Mouse (Mus musculus) heart, adult 11 months (tissue): ENCODE measurements around the gene Ddah2.
"Not testable (repeated sequence)": the region's sequence is repeated elsewhere in the genome, so short reads cannot be mapped to it uniquely, and the experiment has no call there.

Source experiments
- DNase-seq: peaks from one replicate; pipeline ENCODE4 v3.0.0; 2022

Ddah2 gene

GRCm38 (mm10) chr17:35028315-35028714, 30.5 kb upstream of the Ddah2 start:
- no peak for DNase-seq

- DNase-seq, result peak; percentile 89
Observed at GRCm38 (mm10) chr17:35029691-35030532, 28.9 kb upstream of the Ddah2 start.

GRCm38 (mm10) chr17:35031272-35031671, 27.6 kb upstream of the Ddah2 start:
- DNase-seq, result peak; percentile 87

GRCm38 (mm10) chr17:35031880-35032279, 27.0 kb upstream of the Ddah2 start:
- DNase-seq, result peak; percentile 88

GRCm38 (mm10) chr17:35032323-35032870, 26.4 kb upstream of the Ddah2 start:
- peak; percentile 79 for DNase-seq

GRCm38 (mm10) chr17:35033703-35034102, 25.1 kb upstream of the Ddah2 start:
- not testable (repeated sequence) for DNase-seq

- DNase-seq, result peak; percentile 79
Observed at GRCm38 (mm10) chr17:35034896-35035295, 23.9 kb upstream of the Ddah2 start.

- peak; percentile 83 for DNase-seq
Observed at GRCm38 (mm10) chr17:35039121-35039873, 19.5 kb upstream of the Ddah2 start.

- DNase-seq, result no peak
Observed at GRCm38 (mm10) chr17:35043794-35044193, 15.0 kb upstream of the Ddah2 start.

GRCm38 (mm10) chr17:35044904-35045806, 13.7 kb upstream of the Ddah2 start:
- peak; percentile 92 for DNase-seq

- DNase-seq, result no peak
Observed at GRCm38 (mm10) chr17:35045807-35046680, 12.8 kb upstream of the Ddah2 start.

- peak; percentile 100 for DNase-seq
Observed at GRCm38 (mm10) chr17:35046681-35047455, 12.0 kb upstream of the Ddah2 start, which contains the start of gene Msh5. Gene Msh5 (minus strand): TSS chr17:35046745.

- peak; percentile 86 for DNase-seq
Observed at GRCm38 (mm10) chr17:35047688-35048087, 11.1 kb upstream of the Ddah2 start.

- DNase-seq, result peak; percentile 95
Observed at GRCm38 (mm10) chr17:35048149-35048931, 10.5 kb upstream of the Ddah2 start.

- peak; percentile 87 for DNase-seq
Observed at GRCm38 (mm10) chr17:35048932-35049440, 9.8 kb upstream of the Ddah2 start.

GRCm38 (mm10) chr17:35049561-35050016, 9.2 kb upstream of the Ddah2 start, which contains the start of gene Clic1:
Gene Clic1 (plus strand): TSS chr17:35049966.
- peak; percentile 98 for DNase-seq

- DNase-seq, result peak; percentile 99
Observed at GRCm38 (mm10) chr17:35050126-35050750, 8.6 kb upstream of the Ddah2 start.

- DNase-seq, result peak; percentile 99
Observed at GRCm38 (mm10) chr17:35051156-35052086, 7.4 kb upstream of the Ddah2 start.
